Mouse (Mus musculus) neutrophil, adult 5-6 weeks (primary cell): ENCODE data around the gene Itk. TPM values are rescaled to one million over a fixed set of nuclear protein-coding genes. Genes with fewer than 3 reads are reported as not detected.

ENCODE experiments used
- ATAC-seq: fragments of 151-379, 151-347 bp; 2 replicates; pipeline ENCODE4 v1.8.0; 2017; ENCODE audit warnings: mild to moderate bottlenecking, moderate TSS enrichment; ENCODE audit not compliant: insufficient number of reproducible peaks, poor library complexity, low FRiP score, severe bottlenecking; ENCODE audit errors: extremely low read depth
- total RNA-seq: library from RNA; stranded (forward); fragments of 200-1000 nt; gene quantifications from 2 replicates; pipeline ENCODE4 v1.2.3, GENCODE M21; 2017

The Itk gene
- total RNA-seq, 1 experiment from 2014 or later: 28.7 TPM

DNA sequence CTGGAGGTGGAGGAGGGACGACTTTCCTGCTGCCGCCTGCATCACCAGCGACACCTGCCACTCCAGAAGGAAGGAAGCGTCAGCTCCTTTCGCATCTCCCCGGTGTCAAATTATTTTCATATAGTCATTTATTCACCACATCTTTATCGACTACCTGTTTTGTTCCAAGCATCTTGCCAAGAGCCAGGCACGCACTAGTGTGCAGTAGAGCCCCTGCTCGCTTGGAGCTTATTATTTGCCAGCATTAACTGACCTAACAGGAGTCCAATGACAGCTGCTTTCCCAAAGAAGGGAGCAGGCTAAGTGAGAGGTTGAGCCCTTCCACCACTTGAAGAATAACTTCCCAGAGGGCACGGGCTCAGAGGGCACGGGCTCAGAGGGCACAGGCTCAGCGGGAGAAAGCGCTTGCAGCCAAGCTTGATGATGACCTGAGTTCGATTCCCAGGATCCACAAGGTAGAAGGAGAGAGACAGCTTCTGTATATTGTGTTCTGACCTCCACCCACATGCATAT lies 76.7 kb downstream of the Itk start, which contains the start of gene Cyfip2:
Gene Cyfip2 (minus strand): TSS at position 337 of the 513 bp plus-strand sequence.
- peak; percentile 0; the same call in 1 of the 2 replicates for ATAC-seq

DNA sequence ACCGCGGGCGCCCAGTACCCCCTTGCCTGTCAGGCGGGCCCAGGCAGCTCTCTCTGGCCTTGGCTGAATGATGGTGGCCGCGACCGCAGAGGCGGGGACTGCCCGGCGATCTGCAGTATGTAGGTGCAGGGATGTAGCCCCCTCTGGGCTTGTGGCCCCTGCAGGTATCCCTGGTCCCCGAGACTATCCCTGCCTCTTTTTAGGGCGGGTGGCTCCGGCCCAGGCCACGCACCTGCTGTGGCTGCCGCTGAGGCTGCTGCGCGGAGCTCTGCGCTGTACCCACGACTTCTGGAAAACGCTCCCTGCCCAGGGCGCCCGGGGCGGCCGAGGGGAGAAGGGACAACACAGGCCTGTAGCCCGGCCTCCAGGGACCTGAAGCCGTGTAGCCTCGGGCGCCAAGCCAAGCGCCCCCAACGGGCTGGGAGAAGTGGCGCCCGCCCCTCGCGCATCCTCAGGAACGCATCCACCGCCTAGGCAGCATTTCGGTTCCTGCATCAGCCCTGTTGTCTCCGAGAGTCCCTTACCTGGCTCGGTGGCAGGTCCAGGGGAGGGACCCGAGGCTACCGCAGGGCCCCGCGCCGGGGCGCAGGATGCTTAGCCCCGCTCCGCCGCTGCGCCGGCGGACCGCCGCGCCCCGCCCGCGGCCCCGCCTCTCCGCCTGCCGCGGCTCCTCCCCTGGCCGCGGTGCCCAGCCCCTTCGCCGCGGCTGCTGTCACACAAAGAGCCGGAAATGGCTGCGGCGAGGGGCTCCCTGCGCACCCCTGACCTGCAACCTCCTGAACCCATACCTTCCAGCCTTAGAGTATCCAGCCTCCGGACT lies 77.4 kb downstream of the Itk start:
- peak; percentile 6 for ATAC-seq

DNA sequence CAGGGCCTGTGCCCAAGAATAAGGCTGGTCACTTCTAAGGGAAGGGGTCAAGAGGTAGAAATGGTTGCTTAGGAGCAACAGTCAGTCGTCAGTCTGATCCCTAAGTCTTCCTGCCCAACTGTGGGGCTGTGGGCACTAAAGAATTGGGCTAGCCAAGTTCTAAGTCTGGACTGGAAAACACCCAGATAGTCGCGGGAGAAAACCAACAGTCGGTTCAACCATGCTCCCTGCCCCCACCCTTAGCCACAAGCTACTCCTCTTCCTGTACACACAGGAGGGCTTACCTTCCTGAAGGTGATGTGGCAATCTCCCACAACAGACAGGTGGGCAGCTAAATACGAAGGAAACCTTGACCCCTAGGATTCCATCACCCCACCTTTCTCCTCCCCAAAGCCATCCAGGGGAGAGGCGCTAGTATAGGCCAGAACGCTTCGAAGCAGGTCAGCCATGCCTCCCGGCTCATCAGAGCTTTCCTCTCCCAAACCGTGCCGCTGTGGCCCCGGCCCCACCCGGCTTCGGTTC lies 78.1 kb downstream of the Itk start:
- no peak for ATAC-seq

DNA sequence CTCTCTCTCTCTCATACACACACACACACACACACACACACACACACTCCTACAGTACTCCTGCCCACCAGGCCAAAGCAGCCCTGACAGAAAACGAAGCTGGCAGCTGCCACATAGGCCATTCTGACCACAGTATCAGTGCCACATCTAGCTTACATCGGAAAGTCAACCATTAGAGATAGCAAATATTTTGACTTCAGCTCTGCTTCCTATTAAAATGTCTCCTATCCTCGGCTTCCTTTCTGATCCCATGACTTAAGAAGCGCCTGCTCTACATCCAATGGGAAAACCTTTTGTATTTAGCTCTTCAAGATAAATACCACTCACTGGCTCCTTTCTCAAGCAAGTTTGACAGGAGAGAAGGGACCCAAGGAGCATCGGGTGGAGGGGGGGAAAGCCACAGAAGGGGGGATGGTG lies 78.7 kb downstream of the Itk start:
- ATAC-seq: no peak

DNA sequence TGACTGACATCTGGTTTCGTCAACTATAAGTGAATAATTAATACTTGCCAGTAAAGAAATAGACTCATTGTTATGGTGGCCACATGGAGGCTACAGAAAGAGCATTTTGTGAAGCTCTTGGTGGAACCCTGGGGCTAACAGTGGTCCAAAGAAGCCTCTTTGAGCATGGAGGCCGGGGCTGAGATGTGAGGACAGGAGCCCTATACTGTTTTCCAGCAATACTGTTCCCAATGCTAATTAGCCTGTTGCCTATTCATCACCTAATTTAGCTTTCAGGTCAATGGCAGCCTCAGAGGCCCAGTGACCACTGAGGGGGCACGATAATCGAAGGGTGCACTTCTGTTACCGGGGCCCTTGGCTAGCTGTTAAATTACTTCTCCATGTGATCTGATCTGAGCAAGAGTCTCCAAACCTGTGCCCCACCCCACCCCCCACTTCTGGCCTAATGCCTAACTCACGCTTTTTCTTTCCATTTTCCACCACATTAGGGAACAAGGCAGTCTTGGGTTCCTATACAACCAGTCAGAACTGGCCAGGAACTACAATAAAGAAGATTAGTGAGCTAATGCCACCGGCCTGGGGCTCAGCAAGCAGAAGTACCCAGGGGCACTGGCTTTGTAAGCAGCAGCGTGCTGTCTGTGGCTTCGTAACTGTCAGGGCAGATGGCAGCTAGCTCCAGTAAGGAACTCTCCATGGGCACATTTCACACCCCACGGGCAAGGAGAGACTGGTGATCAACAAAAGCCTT lies 79.3 kb downstream of the Itk start:
- ATAC-seq: no peak

DNA sequence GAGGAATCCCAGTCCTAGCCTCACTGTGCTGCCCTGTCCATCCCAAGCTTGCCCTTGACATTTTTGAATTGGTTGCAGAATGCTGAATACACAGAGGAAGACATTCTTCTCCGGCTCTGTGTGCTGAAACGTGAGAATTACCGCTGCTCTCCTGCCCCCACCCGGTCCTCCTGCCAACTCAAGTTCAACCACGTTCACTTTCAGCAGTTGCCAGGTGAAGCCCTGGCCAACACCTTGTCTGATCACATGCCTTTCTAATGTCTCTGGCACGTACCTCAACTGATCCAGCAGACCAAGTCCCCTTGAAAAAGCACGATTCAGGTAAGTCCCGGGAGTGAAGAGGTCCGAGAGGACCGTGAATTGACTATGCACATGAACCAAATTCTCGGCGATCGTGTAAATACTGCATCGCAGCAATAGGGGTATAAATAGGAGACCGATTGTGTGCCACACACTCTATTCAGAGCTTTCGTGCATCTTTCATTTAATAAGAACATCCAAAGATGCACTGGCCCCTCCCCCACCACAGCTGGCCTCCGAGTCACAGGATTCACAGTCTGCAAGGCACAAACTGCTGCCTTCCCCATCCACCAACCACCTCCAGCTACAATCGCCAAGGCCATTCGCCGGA lies 80.1 kb downstream of the Itk start:
- ATAC-seq: no peak

DNA sequence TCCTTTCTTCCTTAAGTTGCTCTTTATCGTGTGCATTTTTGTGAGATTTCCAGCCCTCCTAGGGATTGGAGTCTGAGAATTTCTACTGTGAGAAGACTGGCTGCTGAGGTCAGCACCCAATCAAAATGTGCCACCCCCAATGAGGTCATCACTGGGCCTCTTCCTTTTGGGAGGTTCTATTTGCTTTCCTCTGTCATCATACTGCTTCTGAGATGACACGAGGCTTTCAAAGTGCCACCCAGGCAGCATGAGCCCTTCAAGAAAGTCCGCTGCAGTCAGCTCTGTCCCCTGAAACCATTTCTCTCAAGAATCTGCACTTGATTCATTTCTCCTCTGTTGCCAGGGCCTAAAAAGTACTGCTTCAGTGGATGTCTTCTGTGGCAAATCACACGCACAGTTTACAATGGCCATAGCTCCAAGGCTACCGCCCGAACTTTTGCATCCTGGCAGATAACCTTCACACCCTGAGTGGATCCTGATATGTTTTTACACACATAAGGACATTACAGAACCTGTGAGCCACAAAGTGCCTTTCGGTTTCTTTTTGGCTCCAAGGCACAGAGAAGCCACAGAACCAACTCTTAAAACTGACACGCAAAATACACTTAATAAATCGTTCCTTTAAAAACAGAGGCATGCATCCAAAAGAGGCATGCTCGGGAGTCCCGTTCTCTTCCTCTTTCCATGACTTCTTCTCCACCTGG lies 80.9 kb downstream of the Itk start:
- peak; percentile 26 for ATAC-seq

DNA sequence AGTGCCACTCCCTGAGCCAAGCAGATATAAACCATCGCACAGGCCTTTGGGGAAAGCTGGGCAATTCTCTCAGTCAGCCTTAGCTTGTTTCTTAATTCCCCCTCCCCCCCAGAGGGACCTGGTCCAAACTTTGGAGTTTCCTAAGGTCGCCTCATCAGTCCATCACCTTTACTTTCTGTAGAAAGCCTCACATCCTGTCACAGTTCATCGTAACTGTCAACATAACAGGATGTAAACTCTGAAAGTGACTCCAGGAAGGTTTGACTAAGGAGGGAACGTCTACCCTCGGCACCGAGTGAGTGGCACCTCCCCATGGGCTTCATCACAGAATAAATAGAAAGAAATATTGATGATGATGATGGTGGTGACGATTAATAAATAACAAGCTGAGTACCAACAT lies 81.5 kb downstream of the Itk start:
- no peak for ATAC-seq

DNA sequence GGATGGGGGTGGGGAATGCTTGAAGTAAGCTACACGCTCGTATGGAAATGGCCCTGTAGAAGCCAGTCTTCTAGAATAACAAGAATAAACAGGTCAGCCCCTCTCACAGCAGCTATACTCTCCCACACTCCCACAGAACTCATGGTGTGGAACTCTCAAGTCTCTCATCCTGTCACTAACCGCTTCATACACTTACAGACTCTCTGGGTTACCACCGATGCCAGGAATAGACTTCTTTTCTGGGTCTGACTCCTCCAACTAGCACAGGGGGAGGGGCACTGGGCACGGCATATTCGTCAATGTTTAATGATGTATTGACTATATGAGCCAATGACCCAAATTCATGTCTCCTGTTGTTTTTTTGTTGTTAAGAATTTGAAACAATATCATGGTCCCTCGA lies 82.5 kb downstream of the Itk start:
- ATAC-seq: no peak

DNA sequence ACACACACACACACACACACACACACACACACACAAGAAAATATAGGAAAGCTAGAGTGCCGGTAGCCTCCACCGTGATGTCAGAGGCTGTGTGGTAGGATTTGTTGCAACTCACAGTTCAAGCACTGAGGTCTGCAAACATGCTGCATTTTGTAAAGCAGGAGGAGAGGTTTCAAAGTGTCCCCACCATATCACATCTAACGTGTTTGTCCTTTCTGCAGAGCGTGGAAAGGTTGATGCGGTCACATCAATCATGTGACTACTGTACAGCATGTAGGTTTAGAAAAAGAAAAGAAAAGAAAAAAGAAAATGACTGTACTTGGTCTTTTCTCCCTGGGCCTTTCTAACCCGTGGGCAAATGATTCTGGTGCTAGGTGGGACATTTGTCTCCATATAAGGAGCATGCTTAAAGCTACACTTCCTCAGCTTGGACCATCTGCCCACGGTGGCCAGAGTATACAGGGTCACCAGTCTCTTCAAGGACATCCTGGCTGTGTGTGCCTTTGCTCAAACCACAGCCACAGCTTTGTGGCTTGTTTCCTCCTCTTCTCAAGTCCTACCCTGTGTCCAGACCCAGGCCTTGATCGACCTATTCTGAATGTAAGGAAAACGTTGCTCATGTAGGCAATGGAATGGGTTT lies 83.3 kb downstream of the Itk start:
- no peak for ATAC-seq

DNA sequence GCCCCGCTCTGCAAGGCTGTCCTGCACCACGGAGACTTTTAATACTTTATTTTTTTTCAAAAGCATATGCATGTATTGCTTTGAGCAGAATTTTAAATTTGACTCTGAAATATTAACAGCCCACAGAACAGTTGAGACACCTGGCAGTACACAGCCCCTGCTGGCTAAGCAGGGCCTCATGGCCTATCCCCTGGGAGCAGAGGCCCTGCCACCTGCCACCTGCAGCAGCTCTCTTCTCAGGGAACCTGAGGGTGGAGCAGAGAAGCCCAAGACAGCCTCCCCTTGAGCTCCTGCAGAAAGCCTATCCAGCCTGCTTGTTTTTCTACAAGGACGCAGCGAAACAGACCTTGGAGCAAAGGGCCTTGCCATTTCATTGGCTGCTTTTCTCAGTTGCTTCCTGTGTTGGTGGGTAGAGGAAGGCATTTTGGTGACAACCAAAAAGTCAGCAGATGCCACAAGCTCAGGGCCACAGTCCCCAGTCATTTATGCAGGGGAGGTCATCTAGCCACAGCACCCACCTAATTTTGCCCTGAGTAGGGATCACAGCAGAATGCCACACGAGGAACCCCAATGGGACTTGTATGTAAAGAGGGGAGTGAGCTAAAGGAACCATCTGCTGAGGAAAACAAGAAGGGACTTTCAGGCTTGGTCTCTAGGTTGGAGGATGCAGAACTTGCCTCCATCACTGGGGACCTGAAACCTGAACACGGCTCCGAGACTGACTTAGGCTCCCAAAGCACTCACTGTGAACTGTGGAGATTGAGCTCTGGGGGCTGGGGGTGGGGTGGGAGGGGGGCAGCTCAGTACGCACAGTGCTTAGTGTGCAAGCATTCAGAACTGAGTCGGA lies 84.2 kb downstream of the Itk start:
- peak; percentile 27 for ATAC-seq

DNA sequence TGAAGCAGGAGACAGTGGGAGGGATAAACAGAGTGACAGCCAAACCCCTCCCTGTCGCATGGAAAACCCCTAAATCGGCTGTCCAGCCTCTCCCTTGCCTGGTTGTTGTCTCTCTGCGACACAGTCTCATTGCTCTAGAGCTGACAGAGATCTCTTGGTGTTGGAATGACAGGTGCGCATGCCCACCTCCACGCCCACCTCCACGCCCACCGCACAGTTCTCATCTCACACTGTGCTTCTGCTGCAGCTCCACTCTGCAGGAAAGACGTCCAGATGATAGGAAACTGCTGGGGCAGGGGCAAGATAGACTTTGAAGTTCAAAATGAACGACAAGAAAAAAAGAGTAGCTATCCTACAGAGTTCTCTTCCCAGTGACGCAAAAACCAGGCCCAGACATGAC lies 85.2 kb downstream of the Itk start:
- no peak for ATAC-seq

DNA sequence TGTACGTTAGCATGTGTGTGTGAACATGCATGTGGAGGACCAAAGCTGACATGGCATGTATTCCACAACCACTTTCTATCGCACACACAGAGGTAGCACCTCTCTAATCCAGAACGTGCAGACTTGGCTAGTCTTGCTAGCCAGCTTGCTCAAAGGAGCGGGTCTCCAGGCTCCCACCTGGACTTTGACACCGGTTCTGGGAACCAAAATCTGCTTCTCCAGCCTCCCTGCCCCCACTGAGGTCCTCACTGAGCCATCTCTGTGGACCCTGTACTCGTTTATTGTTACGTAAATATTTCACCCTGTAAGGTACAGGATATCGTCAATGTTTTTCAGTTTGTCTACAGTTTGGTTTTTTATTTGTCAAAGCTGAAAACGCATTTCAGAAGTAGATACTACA lies 86.8 kb downstream of the Itk start:
- ATAC-seq: no peak

DNA sequence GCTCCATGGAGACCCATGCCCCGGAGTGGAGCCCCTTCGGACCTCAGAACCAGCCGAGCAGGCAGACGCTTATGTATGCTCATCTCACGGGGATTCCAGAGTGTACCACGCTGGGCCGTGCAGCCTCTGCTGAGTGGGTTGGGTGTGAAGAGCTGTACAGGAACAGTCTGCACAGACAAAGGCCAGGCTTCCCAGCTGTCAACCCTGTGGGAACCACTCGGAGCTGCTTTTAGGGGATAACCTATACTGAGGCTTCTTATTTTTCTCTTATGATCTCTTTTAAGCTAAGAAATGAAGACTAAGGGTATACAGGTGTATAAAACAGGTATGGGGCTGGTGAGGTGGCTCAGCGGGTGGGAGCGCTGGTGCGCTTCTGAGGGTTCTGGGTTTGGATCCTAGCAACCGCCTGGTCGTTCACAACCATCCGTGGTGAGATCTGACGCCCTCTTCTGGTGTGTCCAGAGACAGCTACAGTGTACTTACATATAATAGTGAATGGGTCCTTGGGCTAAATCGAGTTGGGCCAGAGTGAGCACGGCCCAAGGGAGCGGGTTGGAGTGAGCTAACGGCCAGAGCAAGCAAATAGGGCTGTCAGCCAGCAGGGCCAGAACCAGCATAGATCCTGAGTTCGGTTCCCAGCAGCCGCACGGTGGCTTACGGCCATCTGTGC lies 87.6 kb downstream of the Itk start:
- ATAC-seq: no peak

DNA sequence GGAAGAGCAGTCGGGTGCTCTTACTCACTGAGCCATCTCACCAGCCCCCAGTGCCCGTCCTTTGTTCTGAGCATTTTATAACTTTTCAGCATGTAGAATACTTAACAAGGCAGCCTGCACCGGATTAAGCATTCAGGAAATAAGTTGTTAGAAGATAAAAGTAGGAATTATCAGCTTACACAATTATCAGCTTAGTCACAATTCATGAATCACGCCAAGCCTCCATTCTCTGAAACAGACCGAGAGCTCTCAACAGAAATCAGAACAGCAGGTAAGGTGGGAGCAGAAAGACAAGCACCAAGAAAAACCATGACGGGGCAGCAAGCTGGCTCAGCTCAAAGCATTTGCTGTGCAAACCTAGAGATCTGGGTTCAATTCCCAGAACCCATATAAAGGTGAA lies 89.4 kb downstream of the Itk start:
- no peak for ATAC-seq

DNA sequence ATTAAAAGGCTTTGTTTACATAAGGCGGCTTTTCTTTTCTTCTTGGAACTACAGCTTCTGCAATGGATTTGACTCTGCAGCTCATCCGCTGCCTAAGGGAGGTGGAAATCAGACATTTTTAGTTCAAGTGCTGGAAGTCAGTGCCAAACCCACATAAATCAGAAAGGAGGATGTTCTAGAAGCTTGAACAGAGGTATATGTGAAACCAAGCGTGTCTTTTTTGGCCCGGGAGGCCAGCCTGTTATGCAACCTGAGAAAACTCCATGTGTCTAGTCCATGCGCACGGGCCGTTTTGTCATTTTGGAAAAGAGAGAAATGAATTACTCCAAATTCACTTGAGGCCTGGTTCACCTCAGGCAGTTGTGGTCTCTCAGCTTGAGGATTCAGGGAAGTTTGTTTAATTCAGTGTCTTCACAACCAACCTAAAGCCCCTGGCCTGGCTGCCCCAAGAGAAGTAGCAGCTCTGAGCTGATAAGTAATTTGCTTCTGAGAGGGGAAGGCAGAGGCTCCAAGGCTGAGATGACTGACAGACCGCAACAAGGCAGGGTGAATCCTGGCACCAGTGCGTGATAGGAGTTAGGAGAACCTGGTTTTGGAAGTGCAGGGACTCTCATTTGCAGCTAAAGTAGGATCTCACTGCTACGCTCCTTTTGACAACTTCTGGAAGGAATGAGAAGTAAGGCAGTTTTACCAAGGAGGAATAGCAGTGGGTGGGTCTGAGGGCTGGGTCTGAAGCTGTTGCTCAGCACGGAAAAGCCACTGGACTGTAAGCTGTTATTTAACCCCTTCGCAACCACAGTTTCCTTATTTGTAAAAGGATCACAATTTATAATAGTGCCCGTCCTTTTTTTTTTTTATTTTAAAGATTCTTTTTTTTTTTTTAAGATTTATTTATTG lies 90.2 kb downstream of the Itk start:
- ATAC-seq: no peak
